Mouse (Mus musculus) activated CD4-positive, CD25-positive, alpha-beta regulatory T cell, adult 4 months (primary cell): Measurements from ENCODE around the gene Lrch1. TPM values are rescaled to one million over a fixed set of nuclear protein-coding genes. Genes with fewer than 3 reads are reported as not detected.
A peak's percentile ranks its signal among the peaks of the same experiment; 100 is the strongest.

Experiments used
- ATAC-seq: one replicate; pipeline ENCODE4 v1.8.0; 2017
- polyA plus RNA-seq, 2 experiments: library from polyadenylated mRNA; unstranded; fragments of 100-300 nt; shearing (Covaris generic); gene quantifications; one replicate each; pipeline ENCODE4 v1.2.1; 2017

Gene Lrch1
- polyA plus RNA-seq, 2 experiments from 2014 or later = 24.1 to 24.4 TPM

- peak; percentile 99 for ATAC-seq
These were observed 100.2 kb downstream of the Lrch1 start for GRCm38 (mm10) chr14:74847311-74848133.

GRCm38 (mm10) chr14:74846668-74847067, 101.0 kb downstream of the Lrch1 start:
- no peak for ATAC-seq

- ATAC-seq = no peak
These were observed 101.9 kb downstream of the Lrch1 start for GRCm38 (mm10) chr14:74845661-74846274.

GRCm38 (mm10) chr14:74841708-74842107, 106.0 kb downstream of the Lrch1 start:
- ATAC-seq = no peak

- ATAC-seq = no peak
These were observed 106.4 kb downstream of the Lrch1 start for GRCm38 (mm10) chr14:74841297-74841696.

- no peak for ATAC-seq
These were observed 106.9 kb downstream of the Lrch1 start for GRCm38 (mm10) chr14:74840820-74841219.

- no peak for ATAC-seq
These were observed 107.3 kb downstream of the Lrch1 start for GRCm38 (mm10) chr14:74840328-74840727.

GRCm38 (mm10) chr14:74838816-74839215, 108.9 kb downstream of the Lrch1 start:
- ATAC-seq = no peak

- ATAC-seq = peak; percentile 91
These were observed 112.7 kb downstream of the Lrch1 start for GRCm38 (mm10) chr14:74835010-74835409.

- no peak for ATAC-seq
These were observed 113.5 kb downstream of the Lrch1 start for GRCm38 (mm10) chr14:74834215-74834614.

GRCm38 (mm10) chr14:74831653-74832052, 116.0 kb downstream of the Lrch1 start:
- no peak for ATAC-seq

GRCm38 (mm10) chr14:74831050-74831449, 116.6 kb downstream of the Lrch1 start:
- ATAC-seq = no peak

- peak; percentile 18 for ATAC-seq
These were observed 117.1 kb downstream of the Lrch1 start for GRCm38 (mm10) chr14:74830591-74830990.

- no peak for ATAC-seq
These were observed 124.7 kb downstream of the Lrch1 start for GRCm38 (mm10) chr14:74822757-74823680.

GRCm38 (mm10) chr14:74822048-74822447, 125.6 kb downstream of the Lrch1 start:
- ATAC-seq = no peak

- ATAC-seq = no peak
These were observed 127.4 kb downstream of the Lrch1 start for GRCm38 (mm10) chr14:74820180-74820813.

- no peak for ATAC-seq
These were observed 131.0 kb downstream of the Lrch1 start for GRCm38 (mm10) chr14:74816705-74817104.

GRCm38 (mm10) chr14:74814848-74815789, 132.6 kb downstream of the Lrch1 start:
- no peak for ATAC-seq

GRCm38 (mm10) chr14:74811617-74812016, 136.1 kb downstream of the Lrch1 start:
- no peak for ATAC-seq

GRCm38 (mm10) chr14:74801961-74802360, 145.7 kb downstream of the Lrch1 start:
- no peak for ATAC-seq
